Mouse (Mus musculus) c-Kit-positive CD71-positive TER-119-positive erythroid progenitor cells, embryonic 14.5 days (primary cell): ENCODE data around the gene Taf1d.
"Not testable (repeated sequence)": the region's sequence is repeated elsewhere in the genome, so short reads cannot be mapped to it uniquely, and the experiment has no call there.

ENCODE experiments used
- DNase-seq: peaks from one replicate; pipeline ENCODE4 v3.0.0-alpha.2; 2013; ENCODE audit warnings: low spot score

The Taf1d gene

GRCm38 (mm10) chr9:15305503-15306397, at the start of gene Taf1d:
TSS of gene Taf1d (plus strand) at chr9:15306214.
- DNase-seq: peak; percentile 93

DNA sequence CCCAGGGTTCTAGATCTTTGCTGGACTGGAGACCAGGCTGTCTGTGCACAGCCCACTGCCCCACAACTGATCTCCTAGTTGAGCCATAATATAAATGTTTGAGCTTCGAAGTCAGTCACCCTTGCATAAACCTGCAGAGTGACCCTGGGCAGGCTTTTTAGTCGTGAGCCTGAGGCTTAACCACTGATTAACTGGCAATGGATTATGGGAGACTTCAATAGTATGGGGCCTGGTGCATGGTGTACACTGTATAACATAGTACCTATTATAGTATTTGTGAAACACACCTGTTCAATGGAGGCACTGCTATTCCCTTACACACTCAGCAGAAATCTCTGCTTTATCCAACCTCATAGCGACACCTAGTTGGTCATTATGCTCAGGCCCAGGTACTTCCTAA, 49.8 kb upstream of the Taf1d start:
- DNase-seq: no peak

- no peak for DNase-seq
These were observed 44.0 kb upstream of the Taf1d start for GRCm38 (mm10) chr9:15261980-15262379.

- no peak for DNase-seq
These were observed 42.5 kb upstream of the Taf1d start for GRCm38 (mm10) chr9:15263487-15263886.

GRCm38 (mm10) chr9:15273981-15274380, 32.0 kb upstream of the Taf1d start:
- no peak for DNase-seq

DNA sequence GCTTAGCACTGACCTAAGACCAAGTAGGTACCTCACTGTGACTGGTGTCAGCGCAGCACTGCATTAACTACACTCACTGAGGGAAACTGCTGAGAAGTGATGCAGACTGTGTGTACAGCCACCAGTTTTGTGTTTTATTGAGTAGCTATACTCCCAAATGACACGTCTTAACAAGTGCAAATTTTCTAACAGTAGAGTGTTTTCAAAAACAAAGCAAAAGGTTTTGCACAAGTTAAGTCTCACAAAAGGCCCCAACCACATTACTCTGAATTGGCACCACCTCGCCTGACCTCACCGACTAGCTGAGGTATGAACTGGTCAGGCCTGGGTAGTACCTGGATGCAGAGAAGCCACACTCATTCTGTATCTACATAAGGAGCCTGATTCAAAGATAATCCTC, 29.2 kb upstream of the Taf1d start:
- DNase-seq: no peak

DNA sequence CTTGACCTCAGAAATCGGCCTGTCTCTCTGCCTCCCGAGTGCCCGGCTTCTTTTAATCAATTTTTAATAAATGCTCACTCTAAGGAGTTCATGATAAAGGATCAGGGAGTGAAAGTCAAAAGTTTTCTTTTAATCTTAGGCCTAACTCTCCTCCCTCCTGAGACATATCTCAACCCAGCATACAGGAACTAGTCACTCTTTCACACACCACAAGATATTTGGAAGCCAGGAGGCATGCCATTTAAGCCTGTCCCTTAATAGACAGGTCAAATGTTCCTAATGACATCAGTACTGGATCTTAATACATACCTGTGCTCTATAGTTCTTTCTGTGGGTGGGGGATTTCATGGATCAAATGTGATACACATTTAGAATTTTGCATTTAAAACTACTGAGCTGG, 27.7 kb upstream of the Taf1d start:
- no peak for DNase-seq

DNA sequence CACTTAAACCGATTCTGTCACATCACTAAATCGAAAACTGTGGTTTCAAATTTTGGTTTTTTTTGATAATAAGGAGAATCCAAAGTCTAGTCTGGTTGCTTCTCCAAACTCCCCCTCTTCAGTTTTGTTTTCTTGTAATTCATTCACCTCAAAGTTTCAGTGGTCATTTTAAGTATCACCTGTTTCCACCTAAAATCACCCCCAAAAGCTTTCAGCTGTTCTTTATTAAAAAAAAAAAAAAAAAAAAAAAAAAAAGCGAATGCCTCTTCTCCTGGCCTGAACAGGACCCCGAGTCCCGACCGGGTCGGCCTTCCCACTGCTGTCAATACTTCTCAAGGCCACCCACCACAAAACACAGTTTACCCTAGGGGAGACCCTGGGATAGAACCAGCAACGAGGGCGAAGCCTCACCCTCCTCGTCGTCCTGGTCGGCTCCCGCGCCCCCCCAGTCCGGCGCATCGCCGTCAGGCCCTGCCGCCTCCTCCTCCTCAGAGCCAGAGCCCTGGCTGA, 26.8 kb upstream of the Taf1d start:
- DNase-seq: no peak

- peak; percentile 92 for DNase-seq
These were observed 26.1 kb upstream of the Taf1d start, which contains the start of gene Med17 for GRCm38 (mm10) chr9:15279649-15280490. TSS of gene Med17 (minus strand) at chr9:15279931.

- no peak for DNase-seq
These were observed 25.5 kb upstream of the Taf1d start for GRCm38 (mm10) chr9:15280491-15280879.

GRCm38 (mm10) chr9:15285443-15285842, 20.6 kb upstream of the Taf1d start:
- DNase-seq: no peak

- DNase-seq: no peak
These were observed 18.2 kb upstream of the Taf1d start for GRCm38 (mm10) chr9:15287846-15288245.

DNA sequence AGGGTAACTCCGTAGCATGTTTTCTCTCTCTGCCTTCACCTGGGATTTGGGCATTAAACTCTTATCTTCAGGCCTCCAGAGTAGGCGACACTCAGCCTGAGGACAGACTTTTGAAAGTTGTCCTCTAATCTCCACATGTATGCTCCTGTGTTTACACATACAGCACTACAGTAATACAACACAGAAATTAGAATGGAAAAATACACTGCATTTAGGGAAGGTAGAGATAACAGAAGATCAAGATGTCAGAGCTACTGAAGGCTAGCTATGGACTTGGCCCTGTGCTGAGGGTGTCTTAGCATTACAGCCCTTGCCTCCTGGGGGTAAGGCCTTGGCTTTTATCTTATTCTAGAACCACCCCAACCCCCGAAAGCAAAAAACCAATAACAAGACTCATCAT, 17.6 kb upstream of the Taf1d start:
- DNase-seq: no peak

DNA sequence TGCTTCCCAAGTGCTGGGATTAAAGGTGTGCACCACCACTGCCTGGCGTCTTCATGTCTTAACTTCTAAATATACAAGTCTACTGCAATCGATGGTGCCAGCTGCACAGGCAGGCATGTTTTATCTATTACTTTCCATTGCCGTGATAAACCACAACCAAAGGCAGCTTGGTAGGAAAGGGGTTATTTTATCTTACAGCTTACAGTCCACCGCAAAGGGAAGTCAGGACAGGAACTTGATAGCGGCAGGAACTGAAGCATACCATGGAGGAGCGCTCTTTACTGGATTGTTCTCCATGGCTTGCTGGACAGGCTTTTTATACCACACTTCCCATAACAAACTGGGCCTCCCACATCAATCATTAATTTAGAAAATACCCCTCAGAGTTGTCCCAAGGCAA, 16.8 kb upstream of the Taf1d start:
- peak; percentile 46 for DNase-seq

DNA sequence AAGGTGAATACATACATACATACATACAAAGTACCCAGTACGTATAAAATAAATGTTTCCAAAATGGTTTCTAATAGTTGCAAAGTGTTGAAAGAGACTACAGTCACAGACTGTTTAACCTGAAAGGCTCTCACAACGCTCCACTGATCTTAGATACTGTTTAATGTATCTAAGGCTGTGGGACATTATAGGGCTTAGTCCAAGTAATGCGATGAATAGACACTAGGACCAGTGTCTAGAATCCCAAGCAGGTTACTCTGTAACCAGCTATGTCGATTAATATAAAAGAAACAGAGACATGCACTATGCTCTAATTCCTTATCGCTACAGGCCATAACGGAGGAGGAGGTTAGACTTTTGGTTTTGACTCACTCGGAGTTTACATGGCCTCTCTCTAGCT, 8.9 kb upstream of the Taf1d start:
- no peak for DNase-seq

- no peak for DNase-seq
These were observed 7.6 kb upstream of the Taf1d start for GRCm38 (mm10) chr9:15298451-15298850.

GRCm38 (mm10) chr9:15300056-15300455, 6.0 kb upstream of the Taf1d start:
- DNase-seq: no peak

- DNase-seq: no peak
These were observed 4.6 kb upstream of the Taf1d start for GRCm38 (mm10) chr9:15301399-15301798.

- DNase-seq: not testable (repeated sequence)
These were observed 4.0 kb upstream of the Taf1d start for GRCm38 (mm10) chr9:15302006-15302405.

GRCm38 (mm10) chr9:15302881-15303280, 3.1 kb upstream of the Taf1d start:
- no peak for DNase-seq

DNA sequence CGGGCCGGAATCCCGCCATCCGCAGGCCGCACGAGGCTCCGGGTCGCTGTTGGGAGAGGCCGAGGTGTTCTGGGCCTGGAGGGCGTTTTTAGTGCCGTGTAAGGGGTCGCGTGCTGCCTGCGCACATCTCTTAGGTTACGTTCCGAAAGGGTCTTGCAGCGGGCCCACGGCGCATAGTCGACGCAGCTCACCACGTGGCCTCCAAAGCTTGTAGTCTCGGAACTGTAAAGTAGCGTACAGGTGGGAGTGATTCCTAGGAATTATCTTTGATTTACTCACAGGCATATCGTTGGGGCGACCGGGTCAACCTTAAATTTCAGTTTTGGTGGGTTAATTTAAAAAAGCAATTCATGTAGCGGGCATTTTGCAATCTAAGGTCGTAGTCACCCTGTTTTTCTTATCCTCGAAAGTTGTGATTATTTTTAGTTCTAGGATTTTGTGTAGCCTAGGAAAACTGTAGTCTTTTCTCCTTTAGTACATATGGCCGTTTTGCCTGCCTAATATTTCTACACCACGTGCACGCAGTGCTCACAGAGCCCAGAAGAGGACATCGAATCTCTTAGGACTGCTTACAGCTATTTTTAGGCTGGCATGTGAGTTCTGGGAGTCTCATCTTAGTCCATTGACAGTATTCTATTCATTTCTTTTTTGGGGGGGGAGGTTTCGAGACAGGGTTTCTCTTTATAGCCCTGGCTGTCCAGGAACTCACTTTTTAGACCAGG, 545 bp downstream of the Taf1d start, which contains the start of gene 4931406C07Rik:
Gene 4931406C07Rik (minus strand): TSS at position 51 of the 722 bp plus-strand sequence.
- no peak for DNase-seq

DNA sequence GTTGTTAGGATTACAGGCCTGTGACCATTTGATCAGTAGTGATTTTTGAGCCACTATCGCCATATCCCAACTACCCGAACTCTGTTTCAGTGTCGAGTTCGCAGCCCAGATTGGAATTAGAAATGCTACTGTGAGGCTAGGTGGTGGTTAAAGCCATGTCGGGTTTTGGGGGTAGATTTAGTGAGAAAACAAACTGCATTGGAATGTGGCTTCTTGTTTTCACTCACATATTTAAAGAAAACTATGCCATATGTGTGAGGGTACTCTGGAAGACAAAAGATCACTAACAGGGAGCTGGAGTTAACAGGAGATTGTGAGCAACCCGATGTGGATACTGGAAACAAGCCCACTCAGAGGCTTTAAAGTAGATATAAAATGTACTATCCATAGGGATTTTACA, 1.2 kb downstream of the Taf1d start:
- no peak for DNase-seq
